Mouse (Mus musculus) liver, embryonic 11.5 days (tissue): ENCODE results near the gene Hk1. TPM values are rescaled to one million over a fixed set of nuclear protein-coding genes. Genes with fewer than 3 reads are reported as not detected.
A peak's percentile ranks its signal among the peaks of the same experiment; 100 is the strongest.

ENCODE experiments used
- ATAC-seq: fragments of 200-750 bp; cut with Nextera tagmentation; replicated peaks from 2 replicates; pipeline ENCODE4 v1.8.0; 2017; ENCODE audit warnings: moderate number of reproducible peaks, mild to moderate bottlenecking, moderate TSS enrichment, moderate library complexity; ENCODE audit not compliant: low FRiP score
- DNase-seq: peaks from one replicate; pipeline ENCODE4 v3.0.0-alpha.2; 2017; ENCODE audit warnings: low spot score
- H3K27ac ChIP-seq: fragments of 300-500 bp; sonication (generic); 2 replicates; pipeline ENCODE4 v1.5.1; 2014; ENCODE audit warnings: mild to moderate bottlenecking, low read depth, low read length, control low read depth
- H3K27me3 ChIP-seq: fragments of 300-500 bp; sonication (generic); replicated peaks from 2 replicates; pipeline ENCODE4 v1.6.1; 2014; ENCODE audit warnings: low read length, mixed read lengths; ENCODE audit not compliant: control insufficient read depth, insufficient read depth
- H3K36me3 ChIP-seq: fragments of 300-500 bp; sonication (generic); 2 replicates; pipeline ENCODE4 v1.6.1; 2014; ENCODE audit warnings: mild to moderate bottlenecking, low read length, moderate library complexity, mixed read lengths; ENCODE audit not compliant: control insufficient read depth, insufficient read depth
- H3K4me1 ChIP-seq: fragments of 300-500 bp; sonication (generic); replicated peaks from 2 replicates; pipeline ENCODE4 v1.6.1; 2014; ENCODE audit warnings: low read length, mixed read lengths; ENCODE audit not compliant: control insufficient read depth, insufficient read depth
- H3K4me2 ChIP-seq: fragments of 300-500 bp; sonication (generic); 2 replicates; pipeline ENCODE4 v1.6.1; 2014; ENCODE audit warnings: mild to moderate bottlenecking, control low read depth, moderate library complexity
- H3K4me3 ChIP-seq: fragments of 300-500 bp; sonication (generic); 2 replicates; pipeline ENCODE4 v1.5.1; 2014; ENCODE audit warnings: low read depth, low read length, control low read depth
- H3K9ac ChIP-seq: fragments of 300-500 bp; sonication (generic); 2 replicates; pipeline ENCODE4 v1.6.1; 2014; ENCODE audit warnings: low read depth, low read length, control low read depth
- H3K9me3 ChIP-seq: fragments of 300-500 bp; sonication (generic); 2 replicates; pipeline ENCODE4 v1.6.1; 2016; ENCODE audit warnings: low read length, inconsistent platforms, mixed read lengths; ENCODE audit not compliant: control insufficient read depth
- WGBS: fragments of 180-500 bp; shearing (Covaris S2); extraction: QIAGEN DNeasy Blood & Tissue Kit; methylation state at CpG from one replicate; pipeline ENCODE4 v1.1.7; 2014; 5-methylcytosine and 5-hydroxymethylcytosine counted together
- polyA plus RNA-seq: library from polyadenylated mRNA; unstranded; fragments of >200 nt; fragmentation: Nextera tagmentation; extraction: Ambion mirVana; gene quantifications from 2 replicates; pipeline ENCODE4 v1.2.1, GENCODE M21; 2014

The Hk1 gene
- polyA plus RNA-seq, 1 experiment from 2014 or later: 123 TPM

GRCm38 (mm10) chr10:62320402-62320978 lies 59.2 kb downstream of the Hk1 start:
- Histone ChIP-seq H3K4me2 (no peak overlapping the region), H3K27ac (no peak overlapping the region), H3K4me3 (no peak overlapping the region), H3K36me3 (peaks cover 7% of the 10 kb centered on the region; the same call in 1 of the 2 replicates), H3K27me3 (no peaks in the 10 kb centered on the region), H3K9ac (no peak overlapping the region), H3K4me1 (peaks cover 4% of the 10 kb centered on the region), H3K9me3 (no peaks in the 10 kb centered on the region)
- peak; percentile 16; the same call in 1 of the 2 replicates for ATAC-seq
- DNase-seq: no peak
- 82% methylated on average over 9 of the region's 9 CpGs for WGBS

- Histone ChIP-seq H3K4me3 (no peak overlapping the region), H3K36me3 (peaks cover 7% of the 10 kb centered on the region), H3K9ac (no peak overlapping the region), H3K27ac (no peak overlapping the region), H3K27me3 (no peaks in the 10 kb centered on the region), H3K4me1 (peaks cover 7% of the 10 kb centered on the region), H3K4me2 (no peak overlapping the region), H3K9me3 (no peaks in the 10 kb centered on the region)
- no peak for ATAC-seq
- 76% methylated on average over 7 of the region's 7 CpGs for WGBS
- DNase-seq: no peak
Measured at GRCm38 (mm10) chr10:62319154-62319553, 60.6 kb downstream of the Hk1 start.

- H3K36me3 ChIP-seq: peaks cover 12% of the 10 kb centered on the region
- H3K9me3 ChIP-seq: no peaks in the 10 kb centered on the region
- no peak overlapping the region for H3K4me3 ChIP-seq
- 67% methylated on average over 8 of the region's 8 CpGs for WGBS
- no peak for DNase-seq
- no peak overlapping the region for H3K9ac ChIP-seq
- no peaks in the 10 kb centered on the region for H3K27me3 ChIP-seq
- no peak overlapping the region for H3K27ac ChIP-seq
- ATAC-seq: no peak
- peaks cover 15% of the 10 kb centered on the region for H3K4me1 ChIP-seq
- H3K4me2 ChIP-seq: no peak overlapping the region
Measured at GRCm38 (mm10) chr10:62316467-62316866, 63.2 kb downstream of the Hk1 start.

GRCm38 (mm10) chr10:62313885-62314424 lies 65.8 kb downstream of the Hk1 start:
- Histone ChIP-seq H3K27ac (no peak overlapping the region), H3K4me1 (peaks cover 17% of the 10 kb centered on the region), H3K4me2 (no peak overlapping the region), H3K27me3 (no peaks in the 10 kb centered on the region), H3K9me3 (no peaks in the 10 kb centered on the region), H3K4me3 (no peak overlapping the region), H3K36me3 (peaks cover 29% of the 10 kb centered on the region), H3K9ac (no peak overlapping the region)
- no peak for DNase-seq
- no peak; the same call in 1 of the 2 replicates for ATAC-seq
- WGBS: 65% methylated on average over 15 of the region's 15 CpGs

GRCm38 (mm10) chr10:62313140-62313539 lies 66.6 kb downstream of the Hk1 start:
- no peak for DNase-seq
- H3K4me3 ChIP-seq: no peak overlapping the region
- no peak overlapping the region for H3K27ac ChIP-seq
- no peaks in the 10 kb centered on the region for H3K9me3 ChIP-seq
- no peak for ATAC-seq
- peaks cover 32% of the 10 kb centered on the region for H3K36me3 ChIP-seq
- 72% methylated on average over 10 of the region's 10 CpGs for WGBS
- no peak overlapping the region for H3K9ac ChIP-seq
- H3K4me1 ChIP-seq: peaks cover 17% of the 10 kb centered on the region
- H3K4me2 ChIP-seq: no peak overlapping the region
- H3K27me3 ChIP-seq: no peaks in the 10 kb centered on the region

GRCm38 (mm10) chr10:62311464-62311863 lies 68.2 kb downstream of the Hk1 start:
- Histone ChIP-seq H3K4me3 (no peak overlapping the region), H3K36me3 (peaks cover 31% of the 10 kb centered on the region), H3K27ac (no peak overlapping the region), H3K27me3 (no peaks in the 10 kb centered on the region), H3K9me3 (no peaks in the 10 kb centered on the region), H3K9ac (no peak overlapping the region), H3K4me1 (peaks cover 17% of the 10 kb centered on the region), H3K4me2 (0 out of 2 replicates have a peak overlapping the region, but pooled peaks have one; percentile 3)
- DNase-seq (no peak), ATAC-seq (no peak)
- 44% methylated on average over 6 of the region's 6 CpGs for WGBS

- no peak overlapping the region; the same call in 1 of the 2 replicates for H3K27ac ChIP-seq
- H3K36me3 ChIP-seq: peaks cover 31% of the 10 kb centered on the region
- no peak for DNase-seq
- H3K4me1 ChIP-seq: peaks cover 17% of the 10 kb centered on the region
- no peak overlapping the region for H3K9ac ChIP-seq
- ATAC-seq: no peak
- H3K4me2 ChIP-seq: no peak overlapping the region
- H3K4me3 ChIP-seq: no peak overlapping the region
- no peaks in the 10 kb centered on the region for H3K9me3 ChIP-seq
- no peaks in the 10 kb centered on the region for H3K27me3 ChIP-seq
- 79% methylated on average over 10 of the region's 10 CpGs for WGBS
Measured at GRCm38 (mm10) chr10:62310259-62311039, 69.3 kb downstream of the Hk1 start.

- 89% methylated on average over 5 of the region's 5 CpGs for WGBS
- peaks cover 32% of the 10 kb centered on the region for H3K36me3 ChIP-seq
Measured at GRCm38 (mm10) chr10:62309593-62309992, 70.1 kb downstream of the Hk1 start.

More at GRCm38 (mm10) chr10:62309593-62309992, 70.1 kb downstream of the Hk1 start:
- DNase-seq (no peak), ATAC-seq (no peak)
- Histone ChIP-seq H3K4me1 (peaks cover 17% of the 10 kb centered on the region), H3K27me3 (no peaks in the 10 kb centered on the region), H3K27ac (no peak overlapping the region), H3K9me3 (no peaks in the 10 kb centered on the region), H3K4me2 (no peak overlapping the region), H3K9ac (no peak overlapping the region), H3K4me3 (no peak overlapping the region)
